Mouse (Mus musculus): ENCODE data around the gene Mbnl2. TPM values are rescaled to one million over a fixed set of nuclear protein-coding genes. Genes with fewer than 3 reads are reported as not detected.
"Not testable (repeated sequence)": the region's sequence is repeated elsewhere in the genome, so short reads cannot be mapped to it uniquely, and the experiment has no call there.

Gene Mbnl2
- polyA plus RNA-seq, 1 experiment from 2014 or later = 123 TPM

DNA sequence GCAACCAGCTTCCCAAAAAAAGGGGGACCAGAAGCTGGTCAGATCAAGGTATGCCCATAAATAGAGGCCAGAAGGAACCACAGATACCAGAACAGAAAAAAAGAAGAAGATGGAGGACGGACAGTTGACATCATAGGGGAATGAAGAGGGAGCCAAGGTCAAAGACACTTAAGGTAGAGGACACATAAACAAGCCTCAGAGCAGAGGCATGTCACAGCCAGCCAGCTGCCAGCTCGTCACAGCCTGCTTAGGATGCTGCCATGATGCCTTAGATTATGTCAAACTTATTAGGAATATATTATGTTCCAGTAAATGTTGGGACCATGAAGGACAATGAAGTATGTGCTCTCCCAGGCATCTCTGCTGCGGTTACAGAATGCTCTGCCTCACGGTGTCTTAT, 73.9 kb downstream of the Mbnl2 start:
- Histone ChIP-seq H3K27me3 (no peaks in the 10 kb centered on the region), H3K27ac (peak overlapping the region; percentile 44), H3K4me2 (no peak overlapping the region), H3K36me3 (peaks cover 23% of the 10 kb centered on the region; the same call in 1 of the 2 replicates), H3K9me3 (replicated peaks) (0 out of 2 replicates have a peak, but pooled peaks cover 5% of the 10 kb centered on the region), H3K4me1 (replicated peaks) (peaks cover 49% of the 10 kb centered on the region), H3K4me3 (no peak overlapping the region), H3K9ac (no peak overlapping the region)
- ATAC-seq (replicated peaks; ENCODE audit: insufficient number of reproducible peaks, insufficient read depth, low FRiP score, low read depth) = no peak
- WGBS = 71% methylated on average over 4 of the region's 4 CpGs

- peak overlapping the region; percentile 43 for H3K4me2 ChIP-seq
- H3K27ac ChIP-seq = peak overlapping the region; percentile 93
Observed at GRCm38 (mm10) chr14:120352136-120352843, 76.8 kb downstream of the Mbnl2 start.

DNA sequence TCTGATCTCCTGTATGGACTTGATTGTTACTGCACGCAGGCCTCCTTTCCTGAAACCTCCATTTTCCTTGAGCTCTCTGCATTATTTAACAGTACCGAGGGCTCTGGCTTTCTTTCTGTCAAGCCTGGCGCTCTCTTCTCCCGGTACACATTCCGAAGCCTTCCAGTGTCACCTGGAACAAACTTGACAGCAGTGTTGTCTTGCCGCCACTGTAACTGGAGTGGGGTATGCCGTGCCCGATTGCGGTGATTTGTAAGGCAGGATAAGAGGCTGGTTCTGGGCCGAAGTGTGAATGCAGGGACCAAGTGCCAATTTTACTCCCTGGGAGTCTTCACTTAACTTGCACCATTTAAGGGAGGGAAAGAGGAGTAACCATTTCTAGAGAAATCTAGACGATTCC, 77.7 kb downstream of the Mbnl2 start:
- 0 out of 2 replicates have a peak, but pooled peaks cover 3% of the 10 kb centered on the region for H3K36me3 ChIP-seq
- ATAC-seq (replicated peaks; ENCODE audit: insufficient number of reproducible peaks, insufficient read depth, low FRiP score, low read depth) = no peak
- no peaks in the 10 kb centered on the region for H3K27me3 ChIP-seq
- H3K4me3 ChIP-seq = no peak overlapping the region
- H3K9me3 ChIP-seq (replicated peaks) = no peaks in the 10 kb centered on the region
- H3K9ac ChIP-seq = 0 out of 2 replicates have a peak overlapping the region, but pooled peaks have one; percentile 29
- H3K4me1 ChIP-seq (replicated peaks) = peaks cover 62% of the 10 kb centered on the region
- WGBS = 19% methylated on average over 11 of the region's 11 CpGs
- peak overlapping the region; percentile 93 for H3K27ac ChIP-seq
- peak overlapping the region; percentile 43 for H3K4me2 ChIP-seq

More at GRCm38 (mm10) chr14:120352136-120352843, 76.8 kb downstream of the Mbnl2 start:
- no peak overlapping the region for H3K4me3 ChIP-seq
- H3K27me3 ChIP-seq = no peaks in the 10 kb centered on the region
- 36% methylated on average over 14 of the region's 14 CpGs for WGBS
- H3K9me3 ChIP-seq (replicated peaks) = no peaks in the 10 kb centered on the region
- H3K4me1 ChIP-seq (replicated peaks) = peaks cover 71% of the 10 kb centered on the region
- H3K9ac ChIP-seq = no peak overlapping the region
- peaks cover 3% of the 10 kb centered on the region; the same call in 1 of the 2 replicates for H3K36me3 ChIP-seq
- no peak for ATAC-seq (replicated peaks; ENCODE audit: insufficient number of reproducible peaks, insufficient read depth, low FRiP score, low read depth)

GRCm38 (mm10) chr14:120354595-120354994, 79.1 kb downstream of the Mbnl2 start:
- Histone ChIP-seq H3K4me1 (replicated peaks) (peaks cover 49% of the 10 kb centered on the region), H3K27ac (peak overlapping the region; percentile 93), H3K4me2 (no peak overlapping the region), H3K9me3 (replicated peaks) (no peaks in the 10 kb centered on the region), H3K9ac (no peak overlapping the region), H3K27me3 (no peaks in the 10 kb centered on the region), H3K4me3 (no peak overlapping the region), H3K36me3 (no peaks in the 10 kb centered on the region)
- no peak for ATAC-seq (replicated peaks; ENCODE audit: insufficient number of reproducible peaks, insufficient read depth, low FRiP score, low read depth)
- WGBS = 63% methylated on average over 6 of the region's 6 CpGs

- Histone ChIP-seq H3K9me3 (replicated peaks) (no peaks in the 10 kb centered on the region), H3K4me3 (0 out of 2 replicates have a peak overlapping the region, but pooled peaks have one; percentile 0), H3K36me3 (no peaks in the 10 kb centered on the region), H3K27ac (peak overlapping the region; percentile 93), H3K4me1 (replicated peaks) (peaks cover 49% of the 10 kb centered on the region), H3K9ac (no peak overlapping the region), H3K27me3 (no peaks in the 10 kb centered on the region), H3K4me2 (peak overlapping the region; percentile 32)
- peak; percentile 76 for ATAC-seq (replicated peaks; ENCODE audit: insufficient number of reproducible peaks, insufficient read depth, low FRiP score, low read depth)
- 8% methylated on average over 14 of the region's 14 CpGs for WGBS
Observed at GRCm38 (mm10) chr14:120355040-120355741, 79.7 kb downstream of the Mbnl2 start.

DNA sequence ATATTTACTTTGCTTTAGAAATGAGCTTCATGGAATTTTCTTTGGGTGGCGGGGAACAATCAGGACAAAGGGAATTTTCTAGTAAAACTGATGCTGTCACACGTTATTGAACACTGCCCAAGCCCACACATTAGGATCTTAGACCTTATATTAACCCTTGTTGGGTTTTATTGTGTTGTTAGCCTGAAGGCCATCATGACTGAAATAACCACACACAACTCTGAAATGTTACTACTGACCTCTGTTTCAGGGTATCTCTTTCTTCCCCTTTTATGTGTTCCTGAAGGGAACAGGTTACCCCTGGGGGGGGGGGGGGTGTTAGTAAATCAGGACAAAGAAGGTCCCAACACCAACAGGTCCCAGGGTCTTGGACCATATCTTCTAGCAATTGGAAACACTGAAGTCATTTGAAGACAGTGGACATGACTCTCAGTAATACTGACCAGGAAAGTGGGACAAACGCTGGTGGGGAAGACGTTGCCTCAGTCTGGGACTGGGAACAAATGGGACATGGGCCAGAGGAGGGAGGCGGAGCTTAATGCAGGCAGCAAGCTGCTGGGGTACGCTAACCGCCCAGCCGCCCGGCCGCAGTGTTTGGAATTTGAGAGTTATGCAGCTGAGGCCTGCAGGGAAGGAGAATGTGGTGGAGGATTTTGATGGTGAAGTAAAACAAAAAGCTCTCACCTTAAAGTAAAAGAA, 80.4 kb downstream of the Mbnl2 start:
- no peak for ATAC-seq (replicated peaks; ENCODE audit: insufficient number of reproducible peaks, insufficient read depth, low FRiP score, low read depth)
- peak overlapping the region; percentile 93 for H3K27ac ChIP-seq
- H3K4me3 ChIP-seq = no peak overlapping the region
- H3K36me3 ChIP-seq = no peaks in the 10 kb centered on the region
- 59% methylated on average over 10 of the region's 10 CpGs for WGBS
- H3K9me3 ChIP-seq (replicated peaks) = no peaks in the 10 kb centered on the region
- H3K9ac ChIP-seq = no peak overlapping the region
- peaks cover 52% of the 10 kb centered on the region for H3K4me1 ChIP-seq (replicated peaks)
- H3K27me3 ChIP-seq = no peaks in the 10 kb centered on the region
- peak overlapping the region; percentile 32 for H3K4me2 ChIP-seq

DNA sequence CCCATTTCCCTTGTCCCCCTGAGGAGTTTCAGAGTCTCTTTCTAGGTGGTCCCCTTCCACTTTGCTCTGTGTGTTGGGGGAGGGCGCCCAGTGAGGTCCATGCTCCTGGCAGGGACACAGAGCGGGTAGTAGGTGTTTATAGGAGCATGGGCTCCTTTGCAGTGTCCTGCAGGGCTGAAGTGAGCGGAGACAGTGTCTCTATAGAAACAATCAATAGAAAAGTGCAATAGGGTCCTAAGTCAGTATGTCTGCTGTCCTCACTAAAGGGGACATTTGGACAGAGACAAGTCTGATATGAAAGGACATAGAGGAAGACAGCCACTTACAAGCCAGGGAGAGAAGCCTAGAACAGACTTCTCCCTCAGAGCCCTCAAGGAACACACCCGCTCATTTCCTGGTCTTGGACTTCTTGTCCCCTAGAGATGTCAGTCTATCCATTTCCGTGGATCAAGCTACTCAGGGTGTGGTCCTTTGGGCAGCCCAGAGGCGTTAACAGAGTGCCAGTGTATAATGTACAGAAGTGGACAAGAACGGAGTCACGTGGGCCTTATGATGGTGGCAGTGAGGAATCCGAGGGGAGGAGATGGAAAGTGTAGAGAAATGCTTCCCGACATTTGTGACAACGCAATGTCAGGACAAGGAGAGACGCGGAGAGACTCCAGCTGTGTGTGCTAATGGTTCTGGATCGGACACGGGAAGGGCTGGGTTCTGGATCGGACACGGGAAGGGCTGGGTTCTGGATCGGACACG, 82.0 kb downstream of the Mbnl2 start:
- Histone ChIP-seq H3K4me3 (no peak overlapping the region), H3K27ac (no peak overlapping the region), H3K4me1 (replicated peaks) (peaks cover 44% of the 10 kb centered on the region), H3K9ac (no peak overlapping the region), H3K36me3 (no peaks in the 10 kb centered on the region), H3K4me2 (no peak overlapping the region), H3K27me3 (no peaks in the 10 kb centered on the region), H3K9me3 (replicated peaks) (no peaks in the 10 kb centered on the region)
- ATAC-seq (replicated peaks; ENCODE audit: insufficient number of reproducible peaks, insufficient read depth, low FRiP score, low read depth) = no peak
- WGBS = 96% methylated on average over 19 of the region's 19 CpGs

- 94% methylated on average over 8 of the region's 8 CpGs for WGBS
- not testable (repeated sequence) for H3K4me2 ChIP-seq; H3K4me3 ChIP-seq; H3K36me3 ChIP-seq; ATAC-seq (replicated peaks; ENCODE audit: insufficient number of reproducible peaks, insufficient read depth, low FRiP score, low read depth); H3K9me3 ChIP-seq (replicated peaks); H3K27me3 ChIP-seq; H3K9ac ChIP-seq; H3K27ac ChIP-seq
- H3K4me1 ChIP-seq (replicated peaks) = peaks cover 38% of the 10 kb centered on the region
Observed at GRCm38 (mm10) chr14:120359608-120360007, 84.1 kb downstream of the Mbnl2 start.

DNA sequence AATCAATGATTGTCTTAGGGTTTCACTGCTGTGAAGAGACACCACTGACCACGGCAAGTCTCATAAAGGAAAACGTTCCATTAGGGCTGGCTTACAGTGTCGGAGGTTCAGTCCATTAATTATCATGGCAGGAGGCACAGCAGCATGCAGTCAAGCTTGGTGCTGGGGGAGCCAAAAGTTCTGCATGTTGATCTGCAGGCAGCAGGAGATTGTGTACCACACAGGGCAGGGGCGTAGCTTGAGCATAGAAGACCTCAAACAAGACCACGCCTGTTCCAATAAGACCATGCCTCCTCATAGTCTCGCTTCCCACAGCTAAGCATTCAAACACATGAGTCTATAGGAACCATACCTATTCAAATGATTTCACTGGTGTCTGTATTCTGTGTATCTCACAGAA, 85.7 kb downstream of the Mbnl2 start:
- H3K27me3 ChIP-seq = no peaks in the 10 kb centered on the region
- WGBS = 88% methylated on average over 6 of the region's 6 CpGs
- H3K4me2 ChIP-seq = no peak overlapping the region
- no peak for ATAC-seq (replicated peaks; ENCODE audit: insufficient number of reproducible peaks, insufficient read depth, low FRiP score, low read depth)
- no peaks in the 10 kb centered on the region for H3K9me3 ChIP-seq (replicated peaks)
- peaks cover 24% of the 10 kb centered on the region for H3K4me1 ChIP-seq (replicated peaks)
- no peak overlapping the region for H3K27ac ChIP-seq
- H3K36me3 ChIP-seq = no peaks in the 10 kb centered on the region
- H3K9ac ChIP-seq = no peak overlapping the region
- no peak overlapping the region for H3K4me3 ChIP-seq

DNA sequence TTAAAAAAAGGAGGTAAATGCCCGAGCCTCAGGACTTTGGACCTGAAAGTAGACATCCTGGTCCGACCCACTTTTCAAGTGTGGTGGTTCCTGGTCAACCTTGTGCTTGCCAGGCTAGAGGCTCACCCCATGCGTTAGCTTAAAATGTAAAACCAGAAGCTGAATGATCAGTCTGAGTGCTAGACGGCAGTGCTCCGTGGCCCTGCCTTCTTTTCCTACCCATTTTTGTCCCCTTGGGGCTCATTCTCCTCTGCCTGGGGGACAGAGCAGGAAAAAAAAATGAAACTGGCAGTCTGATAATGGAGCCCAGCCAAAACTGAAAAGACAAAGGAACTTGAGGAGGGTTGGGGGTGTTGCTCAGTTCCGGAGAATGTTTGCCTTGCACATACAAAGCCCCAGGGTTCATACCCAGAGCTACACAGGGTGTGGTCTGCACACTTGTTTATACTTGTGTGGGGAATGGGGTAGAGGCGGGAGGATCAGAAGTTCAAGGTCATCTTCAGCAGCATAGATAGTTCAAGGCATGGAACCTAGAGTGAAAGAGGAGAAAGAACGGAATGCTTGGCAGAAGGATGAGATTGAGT, 87.0 kb downstream of the Mbnl2 start:
- Histone ChIP-seq H3K4me2 (no peak overlapping the region), H3K4me1 (replicated peaks) (peaks cover 26% of the 10 kb centered on the region), H3K9me3 (replicated peaks) (no peaks in the 10 kb centered on the region), H3K27ac (peak overlapping the region; percentile 65), H3K36me3 (0 out of 2 replicates have a peak, but pooled peaks cover 5% of the 10 kb centered on the region), H3K9ac (no peak overlapping the region), H3K27me3 (no peaks in the 10 kb centered on the region), H3K4me3 (no peak overlapping the region)
- 58% methylated on average over 8 of the region's 8 CpGs for WGBS
- 0 out of 2 replicates have a peak, but pooled peaks have one; percentile 43 for ATAC-seq (replicated peaks; ENCODE audit: insufficient number of reproducible peaks, insufficient read depth, low FRiP score, low read depth)
